Mouse (Mus musculus): Measurements from ENCODE around the gene H2-Q10. TPM values are rescaled to one million over a fixed set of nuclear protein-coding genes. Genes with fewer than 3 reads are reported as not detected.

Gene H2-Q10
- polyA plus RNA-seq, 1 experiment, result 0.01 TPM

DNA sequence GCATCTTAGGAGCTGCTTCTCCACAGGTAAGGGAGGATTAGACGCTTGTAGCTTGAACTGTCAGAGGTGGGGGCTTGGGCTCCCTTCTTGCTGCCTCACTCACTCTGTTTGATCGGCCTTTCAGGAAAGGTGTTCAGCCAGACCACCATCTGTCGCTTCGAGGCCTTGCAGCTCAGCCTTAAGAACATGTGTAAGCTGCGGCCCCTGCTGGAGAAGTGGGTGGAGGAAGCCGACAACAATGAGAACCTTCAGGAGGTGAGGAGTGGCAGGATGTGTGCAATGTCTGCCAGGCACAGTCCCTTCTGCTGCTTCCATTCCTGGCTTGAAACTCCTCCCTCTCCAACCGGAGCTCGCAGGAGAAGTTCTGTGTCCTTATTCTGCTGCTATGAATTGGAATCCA lies 39.4 kb downstream of the H2-Q10 start:
- Histone ChIP-seq H3K79me3 (ENCODE audit: low read depth) (no peaks in the 10 kb centered on the region), H3K36me3 (ENCODE audit: control insufficient read depth, insufficient read depth) (peaks cover 14% of the 10 kb centered on the region), H3ac (ENCODE audit: control insufficient read depth, insufficient read length, low read depth) (no peak overlapping the region), H3K79me2 (ENCODE audit: control insufficient read depth, insufficient read depth) (no peaks in the 10 kb centered on the region), H3K27me3 (ENCODE audit: control insufficient read depth, insufficient read depth, insufficient read length) (peaks cover 3% of the 10 kb centered on the region), H3K4me3 (ENCODE audit: insufficient read depth, poor library complexity, severe bottlenecking) (no peak overlapping the region)
- TF ChIP-seq MYOD1 (IDR thresholded peaks at IDR 0.05; ENCODE audit: control insufficient read depth, insufficient read length, low read depth) (no peak), MAX (IDR thresholded peaks at IDR 0.05) (no peak)

- TF ChIP-seq MAX (IDR thresholded peaks at IDR 0.05) (no peak), CTCF (IDR thresholded peaks at IDR 0.05; ENCODE audit: control insufficient read depth, insufficient read depth, insufficient read length) (no peak), MYOD1 (IDR thresholded peaks at IDR 0.05; ENCODE audit: control insufficient read depth, insufficient read length, low read depth) (no peak), FOSL1 (IDR thresholded peaks at IDR 0.05; ENCODE audit: insufficient read depth, low read length, poor library complexity, severe bottlenecking) (no peak), USF1 (IDR thresholded peaks at IDR 0.05; ENCODE audit: low read depth) (no peak), MYOG (IDR thresholded peaks at IDR 0.05; ENCODE audit: control insufficient read depth, extremely low read depth, insufficient read length) (no peak), CEBPB (IDR thresholded peaks at IDR 0.05; ENCODE audit: low read depth) (no peak)
- H3K79me3 ChIP-seq (ENCODE audit: low read depth), result peaks cover 6% of the 10 kb centered on the region
- no peak overlapping the region for H3ac ChIP-seq (ENCODE audit: control insufficient read depth, insufficient read length, low read depth)
- peaks cover 18% of the 10 kb centered on the region for H3K36me3 ChIP-seq (ENCODE audit: control insufficient read depth, insufficient read depth)
- no peak overlapping the region for H3K4me3 ChIP-seq (ENCODE audit: insufficient read depth, poor library complexity, severe bottlenecking)
- no peaks in the 10 kb centered on the region for H3K27me3 ChIP-seq (ENCODE audit: control insufficient read depth, insufficient read depth, insufficient read length)
- H3K79me2 ChIP-seq (ENCODE audit: control insufficient read depth, insufficient read depth), result peaks cover 25% of the 10 kb centered on the region
These were observed 43.2 kb downstream of the H2-Q10 start for GRCm38 (mm10) chr17:35512916-35513626.

- no peak overlapping the region for H3ac ChIP-seq (ENCODE audit: control insufficient read depth, insufficient read length, low read depth)
- peaks cover 33% of the 10 kb centered on the region for H3K79me2 ChIP-seq (ENCODE audit: control insufficient read depth, insufficient read depth)
- peaks cover 20% of the 10 kb centered on the region for H3K36me3 ChIP-seq (ENCODE audit: control insufficient read depth, insufficient read depth)
- no peak for TF ChIP-seq FOSL1 (IDR thresholded peaks at IDR 0.05; ENCODE audit: insufficient read depth, low read length, poor library complexity, severe bottlenecking)
- TF ChIP-seq MAX (IDR thresholded peaks at IDR 0.05), result no peak
- no peak for TF ChIP-seq MYOD1 (IDR thresholded peaks at IDR 0.05; ENCODE audit: control insufficient read depth, insufficient read length, low read depth)
- TF ChIP-seq USF1 (IDR thresholded peaks at IDR 0.05; ENCODE audit: low read depth), result no peak
- no peak for TF ChIP-seq CEBPB (IDR thresholded peaks at IDR 0.05; ENCODE audit: low read depth)
- no peak for TF ChIP-seq MYOG (IDR thresholded peaks at IDR 0.05; ENCODE audit: control insufficient read depth, extremely low read depth, insufficient read length)
- TF ChIP-seq CTCF (IDR thresholded peaks at IDR 0.05; ENCODE audit: control insufficient read depth, insufficient read depth, insufficient read length), result no peak
- H3K4me3 ChIP-seq (ENCODE audit: insufficient read depth, poor library complexity, severe bottlenecking), result no peak overlapping the region
- peaks cover 12% of the 10 kb centered on the region for H3K79me3 ChIP-seq (ENCODE audit: low read depth)
- H3K27me3 ChIP-seq (ENCODE audit: control insufficient read depth, insufficient read depth, insufficient read length), result no peaks in the 10 kb centered on the region
These were observed 44.0 kb downstream of the H2-Q10 start for GRCm38 (mm10) chr17:35513886-35514285.

DNA sequence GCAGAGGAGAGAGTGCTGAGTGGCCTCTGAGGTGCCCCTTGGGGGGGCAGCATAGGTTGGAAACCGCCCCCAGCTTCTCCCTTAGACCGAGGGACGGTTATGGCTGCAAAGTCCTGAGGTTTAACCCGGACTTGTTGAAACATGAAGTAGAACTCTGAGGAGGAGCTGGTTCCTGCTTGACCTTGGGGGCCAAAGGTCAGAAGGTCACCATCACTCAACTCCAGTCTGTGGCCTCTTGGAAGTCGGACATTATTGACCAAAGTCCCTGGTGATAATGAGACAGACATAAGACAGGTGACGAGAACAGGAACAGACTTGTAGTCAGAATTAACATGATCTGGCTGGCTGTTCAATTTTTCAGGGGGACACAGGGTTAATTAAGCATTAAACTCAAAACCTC lies 44.9 kb downstream of the H2-Q10 start:
- H3K36me3 ChIP-seq (ENCODE audit: control insufficient read depth, insufficient read depth), result peaks cover 20% of the 10 kb centered on the region
- H3K27me3 ChIP-seq (ENCODE audit: control insufficient read depth, insufficient read depth, insufficient read length), result no peaks in the 10 kb centered on the region
- no peak for TF ChIP-seq CTCF (IDR thresholded peaks at IDR 0.05; ENCODE audit: control insufficient read depth, insufficient read depth, insufficient read length)
- no peak for TF ChIP-seq MYOD1 (IDR thresholded peaks at IDR 0.05; ENCODE audit: control insufficient read depth, insufficient read length, low read depth)
- no peak for TF ChIP-seq MAX (IDR thresholded peaks at IDR 0.05)
- TF ChIP-seq USF1 (IDR thresholded peaks at IDR 0.05; ENCODE audit: low read depth), result no peak
- no peak for TF ChIP-seq MYOG (IDR thresholded peaks at IDR 0.05; ENCODE audit: control insufficient read depth, extremely low read depth, insufficient read length)
- TF ChIP-seq FOSL1 (IDR thresholded peaks at IDR 0.05; ENCODE audit: insufficient read depth, low read length, poor library complexity, severe bottlenecking), result no peak
- TF ChIP-seq CEBPB (IDR thresholded peaks at IDR 0.05; ENCODE audit: low read depth), result no peak
- no peak overlapping the region for H3K4me3 ChIP-seq (ENCODE audit: insufficient read depth, poor library complexity, severe bottlenecking)
- H3K79me3 ChIP-seq (ENCODE audit: low read depth), result peaks cover 12% of the 10 kb centered on the region
- H3ac ChIP-seq (ENCODE audit: control insufficient read depth, insufficient read length, low read depth), result no peak overlapping the region
- peaks cover 33% of the 10 kb centered on the region for H3K79me2 ChIP-seq (ENCODE audit: control insufficient read depth, insufficient read depth)

DNA sequence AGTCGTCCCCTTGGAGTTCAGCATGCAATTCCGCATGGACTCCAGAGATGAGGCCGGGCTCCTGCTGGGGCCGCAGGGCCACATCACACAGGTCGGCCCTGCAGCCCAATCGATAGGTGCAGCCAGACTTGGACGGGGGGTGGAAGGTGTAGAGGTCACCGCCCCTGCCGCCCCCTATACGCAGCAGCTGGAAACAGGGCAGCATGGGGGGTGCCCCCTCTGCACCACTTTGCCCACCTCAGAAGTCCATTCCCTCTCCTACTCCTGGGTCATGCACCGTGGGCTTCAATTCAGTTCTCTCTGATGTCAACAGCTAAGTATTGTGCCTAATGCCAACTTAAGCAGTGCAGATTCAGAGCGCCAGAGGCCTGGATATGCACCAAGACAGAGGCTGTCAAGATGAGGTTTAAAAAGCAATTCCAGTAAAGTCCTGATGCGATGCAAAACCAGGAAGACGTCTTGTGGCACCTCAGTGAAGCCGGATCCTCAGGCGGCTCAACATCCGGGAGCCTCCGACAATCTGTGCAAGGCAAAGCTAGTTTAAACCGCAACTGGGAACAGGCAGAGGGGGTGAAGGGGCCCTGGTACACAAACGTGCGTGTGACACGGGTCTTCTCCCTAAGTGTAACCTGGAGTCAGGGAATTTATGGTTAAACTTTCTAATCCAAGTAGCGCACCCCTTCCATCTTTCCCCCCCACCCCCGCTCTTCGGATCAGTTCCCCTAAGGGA lies 46.2 kb downstream of the H2-Q10 start:
- Histone ChIP-seq H3K4me3 (ENCODE audit: insufficient read depth, poor library complexity, severe bottlenecking) (peak overlapping the region; percentile 46), H3K36me3 (ENCODE audit: control insufficient read depth, insufficient read depth) (peaks cover 20% of the 10 kb centered on the region), H3K79me3 (ENCODE audit: low read depth) (peaks cover 12% of the 10 kb centered on the region), H3K79me2 (ENCODE audit: control insufficient read depth, insufficient read depth) (peaks cover 33% of the 10 kb centered on the region), H3K27me3 (ENCODE audit: control insufficient read depth, insufficient read depth, insufficient read length) (no peaks in the 10 kb centered on the region), H3ac (ENCODE audit: control insufficient read depth, insufficient read length, low read depth) (peak overlapping the region; percentile 66)
- no peak for TF ChIP-seq USF1 (IDR thresholded peaks at IDR 0.05; ENCODE audit: low read depth)
- TF ChIP-seq MYOD1 (IDR thresholded peaks at IDR 0.05; ENCODE audit: control insufficient read depth, insufficient read length, low read depth), result no peak
- TF ChIP-seq FOSL1 (IDR thresholded peaks at IDR 0.05; ENCODE audit: insufficient read depth, low read length, poor library complexity, severe bottlenecking), result no peak

Measured in C2C12 (cell line).